Mouse (Mus musculus) gastrocnemius, postnatal 10 days (tissue): ENCODE data around the gene Gm21936. TPM values are rescaled to one million over a fixed set of nuclear protein-coding genes. Genes with fewer than 3 reads are reported as not detected.
"Not testable (repeated sequence)": the region's sequence is repeated elsewhere in the genome, so short reads cannot be mapped to it uniquely, and the experiment has no call there.

Experiments
- DNase-seq: peaks from one replicate; pipeline ENCODE4 v3.0.0; 2021; ENCODE audit warnings: mixed read lengths
- long read RNA-seq, 2 experiments: library from polyadenylated mRNA; stranded (forward); transcript quantifications; one replicate each; pipeline ENCODE4 v2.0.0; 2021
- total RNA-seq, 2 experiments: library from RNA; stranded (reverse); gene quantifications; 2 replicates each; pipeline ENCODE4 v1.2.3; 2021

Gm21936 gene
- total RNA-seq: not detected
- long read RNA-seq, experiment 1: 0 reads
- long read RNA-seq, experiment 2: 0 reads

GRCm38 (mm10) chr12:87795212-87795611 lies at the start of gene Gm21936:
Gene Gm21936 (plus strand): TSS chr12:87795512.
- DNase-seq: not testable (repeated sequence)

GRCm38 (mm10) chr12:87775655-87776054 lies 19.7 kb upstream of the Gm21936 start, which contains the start of gene Gm21319:
Gene Gm21319 (minus strand): TSS chr12:87775755.
- not testable (repeated sequence) for DNase-seq

- DNase-seq: not testable (repeated sequence)
Observed at GRCm38 (mm10) chr12:87797971-87798370, 2.7 kb downstream of the Gm21936 start.

GRCm38 (mm10) chr12:87816277-87816676 lies 21.0 kb downstream of the Gm21936 start, which contains the start of gene BB287469:
Gene BB287469 (plus strand): TSS chr12:87816577.
- not testable (repeated sequence) for DNase-seq

DNA sequence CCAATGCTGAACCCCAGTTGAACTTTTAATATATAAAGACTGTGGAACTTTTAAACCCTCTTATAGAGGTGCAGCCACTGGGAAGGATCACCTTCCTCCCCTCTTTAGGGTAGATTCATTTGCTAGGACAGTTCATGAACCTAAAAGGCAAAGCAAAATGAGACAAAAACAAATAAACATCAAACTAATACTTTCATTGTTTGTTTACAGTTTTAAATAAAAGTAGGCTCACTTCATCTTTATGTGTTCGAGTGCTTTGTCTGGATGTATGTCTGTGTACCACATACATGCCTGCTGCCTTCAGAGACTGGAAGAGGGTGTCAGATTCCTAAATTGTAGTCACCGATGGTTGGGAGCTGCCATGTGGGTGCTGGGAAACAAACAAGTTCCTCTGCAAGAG lies 46.9 kb downstream of the Gm21936 start, which contains the start of gene Gm2001:
Gene Gm2001 (minus strand): TSS at position 101 of the 400 bp plus-strand sequence.
- not testable (repeated sequence) for DNase-seq

Other genes with a start within 250 kb of the Gm21936 start
- gene Oog1, start 192.8 kb upstream of the Gm21936 start, total RNA-seq: not detected
- gene Gm4027, start 176.6 kb upstream of the Gm21936 start, total RNA-seq: not detected
- gene Gm16381, start 150.9 kb upstream of the Gm21936 start, total RNA-seq: not detected
- gene Gm21319, start 19.8 kb upstream of the Gm21936 start, total RNA-seq: not detected
- gene BB287469, start 21.1 kb downstream of the Gm21936 start, total RNA-seq: not detected
- not detected for gene Gm2001, start 46.8 kb downstream of the Gm21936 start, total RNA-seq
- not detected for gene Gm2016, start 78.6 kb downstream of the Gm21936 start, total RNA-seq
- not detected for gene Gm2022, start 99.9 kb downstream of the Gm21936 start, total RNA-seq
- gene Gm2035, start 124.3 kb downstream of the Gm21936 start, total RNA-seq: not detected
- gene Gm2042, start 158.6 kb downstream of the Gm21936 start, total RNA-seq: not detected
- not detected for gene Gm2075, start 216.3 kb downstream of the Gm21936 start, total RNA-seq
- not detected for gene Gm6803, start 223.3 kb downstream of the Gm21936 start, total RNA-seq
- gene Gm2056, start 231.5 kb downstream of the Gm21936 start, total RNA-seq: not detected